Mouse (Mus musculus): ENCODE data around the gene Olfr726.

Gene Olfr726

DNA sequence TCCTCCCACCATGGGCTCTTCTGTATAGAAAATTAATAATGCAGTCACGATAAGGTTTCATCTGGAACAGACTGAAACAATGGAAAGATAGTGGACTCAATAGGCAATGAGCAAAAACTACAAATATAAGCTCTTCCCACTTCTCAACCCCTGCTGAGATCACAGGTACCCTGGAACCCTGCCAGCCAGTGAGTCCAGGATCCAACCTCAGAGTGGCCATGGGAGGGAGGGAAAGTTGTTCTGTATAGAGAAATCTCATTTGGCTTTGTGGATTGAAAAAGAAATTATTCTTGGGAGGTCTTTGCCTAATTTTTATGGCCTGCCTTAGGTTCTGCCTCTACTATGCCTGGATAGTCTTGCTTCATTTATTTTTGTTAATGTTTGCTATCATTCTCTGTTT is at the start of gene Olfr726:
Gene Olfr726 (minus strand): TSS at position 101 of the 400 bp plus-strand sequence.
- DNase-seq (ENCODE audit: low read depth, low spot score), result no peak

DNA sequence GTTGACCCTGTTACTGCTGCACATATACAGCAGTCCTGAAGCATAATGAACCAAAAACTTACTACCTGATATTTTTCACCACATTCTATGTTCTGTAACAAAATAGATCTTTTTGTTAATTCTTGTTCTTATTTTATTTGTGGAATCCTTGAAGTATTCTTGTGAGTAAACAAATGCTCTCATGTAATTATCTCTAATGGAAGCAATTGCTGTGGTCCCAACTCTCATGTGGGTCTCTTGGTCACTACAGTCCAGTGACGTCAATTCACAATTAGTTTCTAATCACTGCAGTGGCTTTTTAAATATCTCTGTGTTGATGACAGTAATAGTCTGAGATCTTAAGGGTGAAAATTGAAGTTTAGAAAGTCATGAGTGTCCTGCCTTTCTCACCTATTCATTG is 32.1 kb upstream of the Olfr726 start, which contains the start of gene Olfr727:
Gene Olfr727 (plus strand): TSS at position 301 of the 400 bp plus-strand sequence.
- no peak for DNase-seq (ENCODE audit: low read depth, low spot score)

- no peak for DNase-seq (ENCODE audit: low read depth, low spot score)
These were observed 28.0 kb downstream of the Olfr726 start for GRCm38 (mm10) chr14:50062733-50063104.

DNA sequence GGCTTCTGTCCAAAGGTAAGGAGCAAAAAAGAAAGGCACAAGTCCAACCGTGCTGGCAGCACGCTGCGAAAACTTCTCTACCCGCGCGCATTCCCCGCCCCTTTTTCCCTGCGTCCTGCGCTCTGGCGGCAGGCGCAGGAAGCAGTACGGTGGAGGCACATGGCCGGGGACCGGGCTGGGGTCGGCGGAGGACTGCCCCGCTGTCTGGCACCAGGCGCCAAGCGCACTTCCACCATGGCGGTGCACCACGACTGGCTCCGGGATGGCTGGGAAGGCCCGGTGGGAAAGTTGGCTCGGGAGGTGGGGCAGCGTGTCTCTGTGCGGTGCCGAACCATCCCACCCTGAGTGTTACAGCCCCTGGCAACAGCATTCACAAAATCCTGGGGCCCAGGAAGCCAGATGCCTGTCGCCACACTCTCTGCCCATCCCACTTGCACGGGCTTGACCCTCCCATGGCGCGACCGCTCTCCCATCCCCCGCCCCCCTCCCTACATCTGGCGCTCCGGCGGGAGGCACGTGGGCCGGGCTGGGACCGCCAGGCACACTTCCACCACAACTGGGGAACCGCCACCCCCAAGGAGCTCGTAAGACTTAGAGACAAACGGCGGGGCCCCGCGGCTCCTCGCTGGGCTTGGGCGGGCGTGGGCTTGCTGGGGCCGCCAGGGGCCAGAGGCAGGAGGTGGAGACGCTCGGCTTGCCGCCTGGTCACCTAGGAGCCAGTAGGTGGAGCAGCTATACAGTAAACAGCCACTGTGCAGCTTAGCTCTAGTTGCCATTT is 28.6 kb downstream of the Olfr726 start:
- peak; percentile 4 for DNase-seq (ENCODE audit: low read depth, low spot score)

DNA sequence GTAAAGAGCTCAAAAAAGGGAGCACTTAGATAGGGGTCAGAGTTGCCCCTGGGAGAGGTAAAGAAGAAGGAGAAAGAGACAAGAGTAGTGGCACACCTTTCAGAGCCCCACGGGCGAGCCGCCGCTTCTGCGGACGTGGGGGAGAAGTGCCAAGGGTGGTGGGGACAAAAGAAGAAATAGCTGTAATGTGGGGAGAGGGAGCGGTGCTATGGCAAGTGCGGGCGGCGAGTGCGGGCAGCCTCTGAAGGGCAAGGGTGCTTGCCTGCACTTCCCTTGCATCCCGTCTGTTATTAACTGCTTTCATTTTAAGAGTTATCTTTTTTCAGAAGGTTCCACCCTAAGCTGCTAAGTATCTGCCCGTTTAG is 29.2 kb downstream of the Olfr726 start:
- no peak for DNase-seq (ENCODE audit: low read depth, low spot score)

DNA sequence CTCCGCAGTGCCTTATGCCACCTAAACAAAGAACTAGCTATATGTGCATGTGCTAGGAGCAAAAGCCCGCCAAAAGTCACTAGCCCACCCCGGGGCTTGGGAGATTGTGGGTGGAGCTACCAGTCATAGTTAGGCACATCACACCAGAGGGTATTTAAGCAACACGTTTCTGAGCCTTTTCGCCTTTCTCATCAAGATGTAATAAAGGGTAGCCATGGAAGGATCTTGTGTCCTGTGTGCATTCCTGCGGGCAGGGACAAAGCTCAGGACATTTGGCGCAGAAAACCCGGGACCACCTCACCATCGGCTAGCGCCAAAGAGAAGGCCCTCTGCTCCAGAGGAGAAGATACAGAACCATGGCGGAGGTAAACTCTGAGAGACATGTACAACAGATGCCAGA is 29.6 kb downstream of the Olfr726 start:
- DNase-seq (ENCODE audit: low read depth, low spot score), result no peak

DNA sequence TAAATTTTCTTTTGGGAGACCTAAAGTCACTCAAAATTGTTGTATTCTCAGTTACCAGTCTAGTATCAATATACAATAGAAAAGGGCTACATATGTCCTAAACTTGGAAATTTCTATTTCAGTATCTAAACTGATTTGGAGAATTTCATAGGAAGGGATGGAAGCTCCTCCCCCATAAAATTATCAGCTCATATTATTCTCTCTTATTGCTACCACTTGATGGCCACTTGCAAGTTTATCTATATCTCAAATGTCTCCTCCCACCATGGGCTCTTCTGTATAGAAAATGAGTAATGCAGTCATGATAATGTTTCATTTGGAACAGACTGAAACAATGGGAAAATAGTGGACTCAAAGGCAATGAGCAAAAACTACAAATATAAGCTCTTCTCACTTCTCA is 50.5 kb downstream of the Olfr726 start, which contains the start of gene Olfr725:
Gene Olfr725 (minus strand): TSS at position 101 of the 400 bp plus-strand sequence.
- DNase-seq (ENCODE audit: low read depth, low spot score), result no peak
